Mouse (Mus musculus): Measurements from ENCODE around the gene Kif21b. TPM values are rescaled to one million over a fixed set of nuclear protein-coding genes. Genes with fewer than 3 reads are reported as not detected.

The Kif21b gene
- total RNA-seq, 2 experiments from 2014 or later: 4.1 to 5.8 TPM

DNA sequence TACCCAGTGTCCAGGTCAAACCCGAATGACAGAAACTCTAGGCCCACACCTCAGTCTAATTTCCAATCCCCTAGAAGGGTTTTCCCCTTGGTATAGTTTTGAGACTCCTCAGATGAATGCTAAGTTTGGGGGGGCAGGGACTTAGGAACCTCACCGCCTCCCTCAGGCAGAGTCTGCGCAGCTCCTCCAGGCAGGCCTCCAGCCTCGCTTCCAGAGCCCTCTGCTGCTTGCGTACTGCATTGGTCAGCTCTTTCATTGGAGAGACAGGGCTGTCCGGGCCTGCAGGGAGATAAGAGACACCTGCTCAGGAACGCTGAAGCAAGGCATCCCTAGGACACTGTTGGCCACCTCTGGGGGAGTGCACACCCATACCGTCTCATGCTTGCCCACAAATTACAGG lies 95.4 kb downstream of the Kif21b start:
- DNase-seq (ENCODE audit: low spot score in 2 of 2): no peak

Other genes with a start within 250 kb of the Kif21b start
- not detected for gene Pkp1, start 212.2 kb upstream of the Kif21b start, total RNA-seq (2021)
- gene Igfn1, start 125.0 kb upstream of the Kif21b start, total RNA-seq (2021): 1 to 10 TPM in 1 of 2 experiments, under 1 TPM in 1; 0.28 to 2.4 TPM
- 10 to 100 TPM; 68.3 to 69.2 TPM for gene Tmem9, start 123.2 kb upstream of the Kif21b start, total RNA-seq (2021)
- not detected for gene Ascl5, start 80.6 kb upstream of the Kif21b start, total RNA-seq (2021)
- 1 to 10 TPM; 6.0 to 9.7 TPM for gene Cacna1s, start 78.6 kb upstream of the Kif21b start, total RNA-seq (2021)
- gene Mroh3, start 81.4 kb downstream of the Kif21b start, total RNA-seq (2021): not detected
- 1 to 10 TPM in 1 of 2 experiments, under 1 TPM in 1; 0.62 to 4.1 TPM for gene Inava, start 102.9 kb downstream of the Kif21b start, total RNA-seq (2021)
- not detected for gene Gpr25, start 129.5 kb downstream of the Kif21b start, total RNA-seq (2021)
- gene Camsap2, start 214.7 kb downstream of the Kif21b start, total RNA-seq (2021): 10 to 100 TPM; 49.6 to 52.4 TPM